Mouse (Mus musculus): ENCODE measurements around the gene Pgm1.
A peak's percentile ranks its signal among the peaks of the same experiment; 100 is the strongest.

Gene Pgm1

DNA sequence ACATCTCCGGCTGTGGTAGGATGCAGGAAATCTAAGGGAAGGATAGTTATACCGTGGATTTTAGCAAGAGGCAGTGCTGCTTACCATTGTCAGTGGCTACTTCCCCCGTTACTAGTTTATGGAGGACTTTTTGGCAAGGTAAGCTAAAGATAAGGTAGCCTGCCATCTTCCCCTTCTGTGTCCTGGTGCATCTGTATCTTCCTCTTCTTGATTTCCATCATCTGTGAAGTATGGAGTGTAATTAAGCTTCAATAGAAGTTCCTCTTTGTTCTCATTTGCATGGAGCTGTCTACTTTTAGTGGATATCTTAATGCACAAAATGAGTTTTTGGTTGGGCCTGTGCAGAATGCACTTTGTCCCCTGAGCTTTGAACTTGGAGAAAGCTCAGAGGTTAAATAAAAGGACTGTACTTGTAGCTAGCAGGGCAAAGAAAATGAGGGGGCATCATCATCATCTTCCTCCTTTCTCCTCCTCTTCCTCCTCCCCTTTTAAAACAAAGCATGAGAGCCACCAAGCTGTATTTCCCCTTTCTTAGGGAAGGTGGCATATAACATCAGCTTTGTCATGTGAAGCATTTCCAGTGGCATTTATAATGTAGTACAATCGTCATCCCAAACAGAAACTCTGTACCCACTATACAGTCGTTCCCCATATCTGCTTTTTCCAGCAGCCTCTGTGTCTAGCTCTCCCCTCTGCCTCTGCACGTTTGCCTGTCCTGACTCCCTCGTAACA is 29.0 kb downstream of the Pgm1 start:
- DNase-seq, result no peak

DNA sequence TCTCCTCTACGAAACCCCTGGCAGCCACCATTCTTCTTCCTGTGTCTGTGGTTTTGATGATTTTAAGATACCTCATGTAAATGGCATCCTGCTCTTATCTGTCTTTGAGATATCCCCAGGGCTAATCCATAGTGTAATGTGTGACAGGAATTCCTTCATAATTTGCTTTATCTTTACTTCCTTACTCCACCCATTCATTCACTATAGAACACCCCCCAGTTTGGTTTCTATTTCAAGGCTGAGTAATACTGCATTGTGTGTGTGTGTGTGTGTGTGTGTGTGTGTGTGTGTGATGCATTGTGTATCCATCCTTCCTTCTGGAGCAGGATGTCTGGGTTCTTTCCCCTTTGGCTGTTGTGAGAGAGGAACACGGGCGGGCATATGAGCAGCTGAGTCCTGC is 30.1 kb downstream of the Pgm1 start:
- DNase-seq, result no peak

DNA sequence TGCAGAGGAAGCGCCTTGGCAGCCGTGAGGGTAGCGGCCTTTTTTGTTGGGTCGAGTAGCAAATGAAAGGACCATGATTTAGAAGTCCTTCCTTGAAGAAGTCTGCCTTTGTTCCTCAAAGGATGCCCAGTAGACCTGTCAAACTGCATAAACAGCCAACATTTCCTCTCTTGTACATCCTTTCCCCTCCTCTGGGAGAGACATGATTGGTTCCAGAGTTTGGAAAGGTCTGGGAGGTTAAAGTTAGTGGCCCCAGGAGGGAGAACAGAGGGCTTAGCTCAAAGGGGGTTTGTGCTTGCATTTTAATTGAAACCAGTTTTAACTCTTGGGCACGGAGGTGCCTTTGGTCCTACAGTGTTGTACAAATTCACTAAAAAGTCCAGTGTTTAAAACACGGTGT is 37.3 kb downstream of the Pgm1 start:
- no peak for DNase-seq

DNA sequence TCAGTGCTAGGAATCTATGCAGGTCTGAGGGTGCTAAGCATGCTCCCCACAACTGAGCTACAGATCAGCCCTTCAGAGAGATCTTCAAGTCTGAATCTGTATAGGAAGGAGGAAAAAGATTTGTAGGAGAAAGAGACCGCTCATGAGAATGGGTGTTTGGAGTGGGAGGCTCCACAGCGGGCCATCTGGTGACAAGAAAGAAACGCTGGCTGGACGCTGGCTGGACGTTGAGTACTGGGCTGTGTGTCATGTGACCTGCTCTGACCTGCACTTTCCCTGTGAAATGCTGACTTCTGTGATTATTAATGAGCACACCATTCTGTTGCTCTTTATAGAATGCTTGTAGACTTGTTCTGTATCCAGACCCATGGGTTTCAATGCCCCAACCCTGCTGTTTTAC is 40.1 kb downstream of the Pgm1 start:
- no peak for DNase-seq

DNA sequence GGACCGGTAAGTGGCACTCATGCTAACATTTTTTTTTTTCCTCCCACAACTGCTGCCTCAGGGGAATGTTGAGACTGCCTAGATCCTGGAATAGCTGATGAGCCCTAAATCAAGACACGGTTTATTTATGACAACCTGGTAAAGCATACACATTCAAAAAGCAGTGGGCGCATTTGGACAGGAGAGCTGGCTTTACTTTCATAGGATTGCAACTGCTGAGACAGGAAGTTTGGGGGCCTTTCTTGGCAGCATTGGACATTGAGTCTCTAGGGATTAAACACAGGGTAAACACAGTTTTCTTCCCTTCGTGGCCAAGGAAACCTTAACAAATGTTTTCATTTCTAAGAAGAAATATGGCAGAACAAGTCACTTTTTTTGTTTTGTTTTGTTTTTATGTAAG is 40.9 kb downstream of the Pgm1 start:
- no peak for DNase-seq

DNA sequence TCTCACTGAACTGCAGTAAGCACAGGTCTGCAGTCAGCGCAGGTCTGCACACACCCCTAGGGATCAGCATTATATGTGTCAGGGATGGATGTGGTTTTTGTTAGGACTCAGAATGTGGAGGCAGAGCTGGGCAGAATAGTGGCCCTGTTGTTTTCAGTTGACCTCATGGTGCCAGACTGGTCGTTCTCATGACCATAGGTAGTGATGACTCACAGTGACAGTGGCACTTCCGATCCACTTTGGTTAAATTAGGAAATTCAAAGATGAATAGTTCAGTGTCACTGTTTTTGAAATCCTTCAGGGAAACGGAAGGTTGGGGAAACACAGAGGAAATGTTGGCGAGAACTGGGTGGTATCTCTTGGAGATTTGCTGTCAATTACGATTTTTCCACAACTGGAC is 43.7 kb downstream of the Pgm1 start:
- DNase-seq, result no peak

DNA sequence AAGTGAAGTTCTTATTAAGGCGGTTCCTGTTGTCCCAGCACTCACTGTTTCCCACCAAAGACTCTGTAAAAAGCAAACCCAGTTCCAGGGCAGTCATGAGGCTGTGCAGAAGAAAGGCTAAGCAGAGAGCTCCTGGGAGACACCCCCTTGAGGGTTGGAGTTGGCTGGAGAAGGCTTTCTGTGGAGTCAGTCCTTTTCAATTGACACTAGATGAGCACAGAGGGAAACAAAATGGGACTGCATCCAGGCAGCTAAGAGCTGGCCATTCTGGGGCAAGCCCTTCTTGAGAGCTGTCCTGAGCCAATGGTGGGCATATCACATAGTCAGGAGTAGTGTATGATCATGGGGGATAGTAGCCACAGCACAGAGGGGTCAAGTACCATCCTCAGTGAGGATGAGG is 44.7 kb downstream of the Pgm1 start:
- peak; percentile 37 to 38 for DNase-seq

DNA sequence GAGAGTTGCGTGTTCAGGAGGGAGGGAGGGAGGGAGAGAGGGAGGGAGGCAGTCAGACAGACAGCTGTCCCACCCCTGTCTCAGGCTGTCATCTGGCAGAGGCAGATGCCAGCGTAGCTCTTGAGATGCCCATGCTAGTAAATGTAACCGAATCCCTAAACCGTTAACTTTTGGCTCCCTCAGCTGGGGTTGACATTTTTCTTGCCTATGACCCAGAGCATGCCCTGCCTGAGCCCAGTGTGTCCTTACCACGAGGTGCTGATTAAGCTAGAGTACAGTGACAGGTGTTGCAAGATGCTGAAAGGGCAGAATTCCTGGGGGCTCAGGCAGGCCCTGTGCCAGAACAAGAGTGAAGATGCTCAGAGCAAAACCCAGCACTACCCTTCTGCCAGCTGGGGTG is 45.2 kb downstream of the Pgm1 start:
- peak; percentile 51 to 60 for DNase-seq

DNA sequence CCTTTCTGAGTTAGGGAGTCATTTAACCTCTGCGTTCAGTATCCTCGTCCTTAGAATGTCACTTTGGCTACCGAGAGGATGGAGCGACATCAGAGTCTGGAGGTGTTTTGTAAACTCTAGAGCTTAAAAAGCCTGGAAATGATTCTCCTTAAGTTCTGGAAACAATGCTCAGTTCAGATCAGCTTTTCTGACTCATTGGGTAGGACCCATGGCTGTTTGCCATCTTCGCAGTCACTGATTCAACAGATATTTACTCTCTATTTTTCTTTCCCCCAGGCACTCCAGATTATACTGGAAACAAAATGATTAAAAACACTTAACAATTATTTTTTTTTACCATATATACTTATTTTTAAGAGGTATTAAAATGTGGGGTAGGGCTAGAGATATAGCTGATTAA is 50.1 kb downstream of the Pgm1 start:
- no peak for DNase-seq

DNA sequence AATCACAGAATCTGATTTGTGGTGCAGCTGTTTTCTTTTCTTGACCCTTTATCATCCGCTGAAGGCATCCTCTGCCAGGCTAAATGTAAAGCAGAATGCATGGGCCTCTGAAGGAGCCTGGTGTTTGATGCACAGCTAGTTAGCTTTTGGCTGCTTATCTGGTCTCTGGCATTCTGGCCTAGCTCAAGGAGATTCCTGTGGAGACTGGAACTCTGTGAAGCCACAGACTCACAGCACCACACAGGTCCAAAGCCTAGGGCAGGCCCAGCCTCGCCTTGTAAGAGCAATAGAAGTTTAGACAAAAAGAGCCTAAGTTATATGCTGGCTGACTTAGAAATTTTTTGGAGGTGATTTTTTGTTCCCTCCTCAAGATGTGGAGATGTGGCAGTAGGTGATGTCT is 52.0 kb downstream of the Pgm1 start:
- peak in 1 of 2 experiments; percentile 57 for DNase-seq

DNA sequence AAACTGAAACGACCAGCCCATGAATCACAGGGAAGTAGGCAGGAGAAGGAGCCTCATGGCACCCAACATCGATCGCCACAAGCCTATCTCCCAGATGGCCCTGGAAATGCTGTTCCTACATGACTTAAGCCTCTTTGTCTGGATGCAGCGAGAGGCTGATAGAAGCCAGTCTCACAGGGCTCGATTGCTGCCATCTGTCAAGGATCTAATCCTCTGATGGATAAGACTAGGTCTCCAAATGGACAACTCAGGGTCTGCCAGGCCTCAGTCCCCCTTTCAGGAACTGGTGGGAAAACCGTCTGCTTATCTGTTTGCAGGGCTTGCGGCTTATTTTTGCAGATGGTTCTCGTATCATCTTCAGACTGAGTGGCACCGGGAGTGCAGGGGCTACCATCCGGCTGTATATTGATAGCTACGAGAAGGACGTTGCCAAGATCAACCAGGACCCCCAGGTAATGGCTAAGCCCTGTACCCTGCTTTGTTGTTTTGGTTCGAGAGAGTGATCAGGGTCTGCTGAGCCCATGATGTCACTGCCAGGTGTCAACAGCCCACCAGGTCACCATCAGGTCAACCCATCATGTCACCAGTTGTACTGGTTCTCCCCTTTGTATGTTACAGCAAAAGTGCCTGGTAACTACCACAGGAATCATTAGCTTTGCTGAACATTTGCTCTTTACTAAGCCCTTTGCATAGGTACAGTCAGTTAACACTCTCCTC is 54.6 kb downstream of the Pgm1 start:
- peak; percentile 61 to 65 for DNase-seq

DNA sequence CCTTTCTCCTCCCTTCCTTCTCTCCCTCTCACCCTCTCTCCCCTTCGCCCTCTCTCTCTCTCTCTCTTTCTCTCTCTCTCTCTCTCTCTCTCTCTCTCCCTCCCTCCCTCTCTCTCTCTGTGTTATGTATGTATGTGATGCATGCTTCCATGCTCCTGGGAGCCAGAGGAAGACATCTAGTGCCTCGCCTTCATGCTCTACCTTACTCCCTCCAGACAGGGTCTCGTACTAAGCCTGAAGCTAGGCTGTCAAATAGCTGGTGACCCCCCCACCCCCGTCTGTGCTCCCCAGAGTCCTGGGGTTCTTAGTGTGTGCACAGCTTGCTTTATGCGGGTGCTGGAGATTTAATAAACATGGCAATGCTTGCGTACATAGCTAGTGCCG is 55.1 kb downstream of the Pgm1 start:
- no peak for DNase-seq

DNA sequence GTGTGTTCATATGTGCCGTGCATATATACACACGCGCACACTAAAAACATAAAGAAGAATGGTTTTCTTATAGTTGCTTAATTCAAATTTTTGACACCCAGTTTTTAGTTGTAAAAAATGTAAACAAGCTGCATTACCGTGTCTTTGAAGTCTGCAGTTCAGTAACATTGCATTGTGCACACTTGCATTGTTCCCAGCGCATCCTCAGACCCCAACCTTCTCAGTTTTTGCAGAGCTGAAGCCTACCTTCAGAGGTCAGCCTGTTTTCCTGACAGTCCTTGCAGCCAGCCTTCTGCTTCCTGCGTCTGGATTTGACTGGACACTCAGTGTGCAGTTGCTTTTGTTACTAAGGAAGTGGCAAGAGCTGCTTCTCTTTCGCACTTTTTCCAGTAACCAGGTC is 55.9 kb downstream of the Pgm1 start:
- DNase-seq, result peak in 1 of 2 experiments; percentile 14

DNA sequence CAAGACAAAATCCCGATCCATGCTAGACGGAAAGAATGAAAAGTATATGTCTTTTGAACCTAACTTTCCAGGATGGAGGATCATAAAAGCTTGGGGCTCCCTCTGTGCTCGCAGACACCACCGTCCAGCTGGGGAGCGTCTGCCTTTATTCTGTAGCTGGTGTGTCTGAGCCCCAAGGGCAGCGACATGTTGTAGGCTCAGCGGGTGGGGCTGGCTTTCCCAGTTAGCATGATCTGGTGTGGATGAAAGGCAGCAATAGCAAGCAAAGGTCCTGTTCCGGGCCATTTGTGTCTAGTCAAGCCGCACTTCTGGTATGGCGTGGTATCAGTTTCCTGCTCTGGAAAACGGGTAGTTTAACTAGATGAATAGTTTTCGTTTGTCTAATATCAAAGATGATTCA is 56.4 kb downstream of the Pgm1 start:
- DNase-seq, result peak; percentile 38 to 45

DNA sequence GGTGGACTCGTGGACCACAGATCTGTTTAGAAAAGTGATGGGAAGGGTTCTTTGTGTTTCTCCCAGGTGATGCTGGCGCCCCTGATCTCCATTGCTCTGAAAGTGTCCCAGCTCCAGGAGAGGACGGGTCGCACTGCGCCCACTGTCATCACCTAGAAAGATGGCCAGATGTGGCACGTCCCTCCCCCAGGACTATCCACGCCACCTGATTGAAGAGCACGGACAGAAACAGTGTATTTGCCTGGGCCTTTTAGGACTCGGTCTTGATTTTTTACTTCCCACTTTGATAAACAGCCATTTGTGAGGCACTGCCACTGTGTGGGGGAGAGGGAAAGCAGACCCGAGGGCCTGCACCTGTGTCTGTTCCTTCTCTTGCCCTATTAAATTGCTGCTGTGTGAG is 57.4 kb downstream of the Pgm1 start:
- DNase-seq, result no peak

DNA sequence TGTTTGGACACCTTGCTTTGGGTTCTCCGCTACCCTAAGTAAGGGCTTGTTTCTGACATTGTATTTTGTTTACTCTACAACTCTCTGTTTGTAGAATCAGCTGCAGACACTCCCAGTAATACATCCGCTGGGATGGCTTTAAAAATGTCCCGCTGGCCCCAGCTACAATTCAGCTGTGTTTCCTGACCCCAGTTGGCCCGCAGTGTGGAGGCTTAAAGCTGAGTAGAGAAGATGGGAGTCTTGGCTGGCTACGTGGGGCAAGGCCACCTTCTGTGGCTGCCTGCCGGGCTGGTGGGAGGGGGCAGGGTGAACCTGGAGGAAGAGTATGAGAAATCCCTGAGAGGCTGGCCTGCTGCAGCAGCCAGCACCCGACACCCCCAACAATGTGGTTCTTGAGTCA is 59.6 kb downstream of the Pgm1 start:
- no peak for DNase-seq

DNA sequence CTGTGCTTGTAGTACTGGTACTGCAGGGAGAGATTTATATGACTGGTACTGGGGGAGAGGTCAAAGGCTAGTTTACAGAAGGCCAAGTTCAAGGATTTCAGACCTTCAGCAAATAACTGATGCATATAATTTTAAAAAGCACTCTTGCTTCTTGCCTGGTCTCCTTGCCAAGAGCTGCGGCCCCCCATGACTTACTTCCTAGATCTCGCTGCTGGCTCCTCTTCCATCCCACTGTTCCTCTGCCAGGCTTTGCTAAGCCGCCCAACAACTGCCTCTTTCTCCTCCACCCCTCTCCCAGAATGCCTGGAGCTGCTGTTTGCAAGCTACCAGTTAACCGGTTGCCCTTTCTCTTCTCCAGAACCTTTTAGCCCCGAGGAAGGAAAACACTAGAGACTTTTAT is 71.8 kb downstream of the Pgm1 start:
- no peak for DNase-seq

DNA sequence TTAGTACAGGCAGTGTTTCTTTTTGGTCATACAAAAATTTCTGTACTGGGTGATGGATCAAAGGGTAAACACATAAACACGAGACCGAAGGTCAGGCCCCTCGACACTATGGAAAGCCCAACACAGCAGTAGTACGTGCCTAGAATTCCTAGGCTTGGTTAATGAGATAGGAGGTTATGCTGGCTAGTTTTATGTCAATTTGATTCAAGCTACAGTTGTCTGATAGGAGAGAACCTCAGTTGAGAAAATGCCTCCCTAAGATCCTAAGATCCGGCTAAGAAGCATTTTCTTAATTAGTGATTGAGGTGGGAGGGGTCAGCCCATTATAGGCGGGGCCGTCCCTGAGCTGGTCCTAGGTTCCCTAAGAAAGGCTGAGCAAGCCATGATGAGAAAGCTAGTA is 72.6 kb downstream of the Pgm1 start:
- DNase-seq, result no peak

DNA sequence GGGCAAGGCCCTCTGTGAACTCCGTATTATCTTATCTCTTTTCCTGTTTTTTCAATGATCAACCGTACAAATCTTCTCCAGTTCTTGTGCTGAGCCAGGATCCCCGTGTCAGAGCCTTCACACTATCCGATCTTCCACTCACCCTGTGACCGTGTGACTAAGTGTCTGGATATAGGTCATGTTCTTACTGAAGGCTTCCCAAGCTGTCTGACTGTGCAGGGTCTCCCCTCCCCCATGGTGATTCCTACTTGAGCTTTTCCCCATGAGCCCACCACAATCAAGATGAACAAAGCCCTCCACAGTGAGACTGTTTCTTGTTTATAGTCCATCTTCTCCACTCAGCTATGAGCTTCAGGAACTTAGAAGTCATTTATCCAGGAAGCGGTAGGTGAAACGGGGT is 78.5 kb downstream of the Pgm1 start:
- no peak for DNase-seq

DNA sequence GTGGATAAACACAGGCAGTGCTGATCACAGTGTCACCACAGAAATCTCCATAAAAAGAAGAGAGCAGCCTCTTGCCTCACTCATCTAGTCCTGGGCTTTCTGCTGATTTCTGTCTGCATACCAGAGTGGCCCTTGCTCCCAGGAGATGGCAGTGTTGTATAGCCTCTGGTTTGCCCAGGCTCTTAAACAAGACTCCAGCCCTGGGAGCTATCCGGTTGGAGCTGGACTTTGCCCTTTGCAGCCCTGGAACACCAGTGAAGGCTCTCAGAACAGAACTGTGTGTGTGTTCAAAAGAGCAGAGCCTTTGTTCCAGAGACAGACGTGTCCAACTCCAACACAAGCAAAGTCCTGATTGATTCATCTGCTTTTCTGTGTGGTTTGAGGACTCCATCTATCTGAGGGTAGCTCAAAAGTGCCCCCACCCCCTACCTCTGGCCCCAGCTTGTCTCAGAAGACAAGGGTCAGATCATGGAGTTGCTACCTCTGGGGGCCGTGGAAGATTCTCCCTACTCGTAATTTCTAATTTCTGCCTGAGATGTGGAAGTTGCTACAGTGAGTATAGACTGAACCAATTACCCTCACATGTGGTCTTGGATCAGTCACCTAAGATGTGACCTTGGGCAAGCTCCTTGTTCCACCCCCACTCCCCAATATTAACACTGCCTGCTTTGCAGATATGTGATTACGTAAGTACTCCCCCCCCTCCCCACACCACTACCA is 79.3 kb downstream of the Pgm1 start:
- peak; percentile 83 for DNase-seq

DNA sequence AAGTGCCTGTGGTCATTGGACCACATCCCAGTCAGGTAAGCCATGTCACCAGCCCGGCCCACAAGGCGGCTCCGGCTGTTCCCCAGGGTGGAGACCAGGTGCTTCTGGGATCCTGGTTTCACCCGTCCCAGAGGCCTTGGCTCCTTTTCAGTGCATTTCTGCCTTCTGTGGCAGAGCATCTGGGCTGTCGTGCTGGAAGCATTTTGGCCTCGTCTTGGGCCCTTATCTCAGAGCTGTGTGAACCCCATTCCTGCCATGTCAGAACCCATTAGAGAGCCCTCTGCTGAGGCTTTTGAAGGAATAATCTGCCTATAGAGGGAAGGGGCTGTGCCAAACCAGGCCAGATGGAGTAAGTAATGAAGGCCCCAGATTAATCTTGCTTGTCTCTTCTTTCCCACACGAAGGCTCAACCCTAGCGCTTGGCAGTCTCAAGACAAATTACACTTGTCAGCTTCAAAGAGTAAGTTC is 80.0 kb downstream of the Pgm1 start:
- DNase-seq, result peak; percentile 48 to 55

DNA sequence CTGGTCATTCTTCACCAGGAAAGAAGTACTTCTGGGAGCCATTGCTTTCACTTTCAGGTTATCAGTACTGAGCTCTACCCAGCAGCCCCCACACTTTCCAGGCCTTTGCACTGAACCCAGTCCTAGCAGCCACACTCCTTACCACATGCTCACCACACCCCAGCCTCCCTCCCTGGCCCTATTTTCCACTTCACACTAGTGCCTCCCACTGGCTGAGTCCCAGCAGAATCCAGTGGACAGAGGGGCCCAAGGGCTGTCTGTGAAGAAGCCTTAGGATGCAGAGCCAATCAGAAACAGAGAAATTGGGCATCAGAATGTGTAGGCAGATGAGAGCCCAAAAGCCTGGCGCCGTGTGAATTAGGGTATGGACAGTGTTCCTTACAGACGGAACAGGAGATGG is 81.7 kb downstream of the Pgm1 start:
- peak in 1 of 2 experiments; percentile 19 for DNase-seq

DNA sequence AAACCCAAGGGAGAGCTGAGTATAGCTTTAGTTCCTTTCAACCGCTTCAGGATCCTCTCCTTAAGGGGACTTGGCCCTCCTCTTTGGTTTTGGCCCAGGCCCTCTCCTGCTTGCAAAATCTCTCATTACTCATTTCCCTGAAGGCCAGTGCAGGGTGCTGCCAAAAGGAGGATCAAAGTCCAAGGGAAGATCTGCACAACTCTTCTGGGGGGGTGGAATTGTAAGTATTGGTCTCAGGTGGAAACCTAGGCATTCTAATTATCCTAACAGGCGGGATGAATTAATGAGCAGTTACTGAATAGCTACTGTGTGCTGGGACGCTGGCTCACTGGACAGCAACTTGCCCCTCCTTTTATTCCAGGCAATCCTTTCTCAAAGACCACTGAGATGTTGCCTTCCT is 82.3 kb downstream of the Pgm1 start:
- DNase-seq, result no peak

Measured in cerebellum, postnatal 14 days (tissue).